Mouse (Mus musculus) liver, postnatal 0 days (tissue): Measurements from ENCODE around the gene Irak3.

Source experiments
- CTCF ChIP-seq: sonication (generic); IDR thresholded peaks from 2 replicates; pipeline ENCODE4 v1.5.1; 2016; ENCODE audit warnings: antibody characterized with exemption, low read depth
- EP300 ChIP-seq: IDR thresholded peaks from 2 replicates; pipeline ENCODE4 v1.6.1; 2016; ENCODE audit warnings: antibody characterized with exemption, low read depth, mild to moderate bottlenecking

GRCm38 (mm10) chr10:120183342-120183741, 18.6 kb downstream of the Irak3 start:
- no peak for TF ChIP-seq CTCF
- no peak for TF ChIP-seq EP300
